Mouse (Mus musculus) kidney, embryonic 14.5 days (tissue): ENCODE results near the gene Psmd3. TPM values are rescaled to one million over a fixed set of nuclear protein-coding genes. Genes with fewer than 3 reads are reported as not detected.

ENCODE experiments used
- ATAC-seq: fragments of 200-750 bp; cut with Nextera tagmentation; 2 replicates; pipeline ENCODE4 v1.8.0; 2017; ENCODE audit warnings: moderate number of reproducible peaks, mild to moderate bottlenecking, moderate TSS enrichment, moderate library complexity; ENCODE audit not compliant: low FRiP score, low TSS enrichment
- H3K27ac ChIP-seq: fragments of 300-500 bp; sonication (generic); 2 replicates; pipeline ENCODE4 v1.5.1; 2014; ENCODE audit warnings: low read depth, mild to moderate bottlenecking, low read length, moderate library complexity, mixed read lengths
- H3K27me3 ChIP-seq: fragments of 300-500 bp; sonication (generic); 2 replicates; pipeline ENCODE4 v1.6.1; 2014; ENCODE audit warnings: mild to moderate bottlenecking, low read length; ENCODE audit not compliant: control insufficient read depth, insufficient read depth
- H3K36me3 ChIP-seq: fragments of 300-500 bp; sonication (generic); 2 replicates; pipeline ENCODE4 v1.6.1; 2014; ENCODE audit warnings: low read length, mixed read lengths; ENCODE audit not compliant: control insufficient read depth, insufficient read depth
- H3K4me1 ChIP-seq: fragments of 300-500 bp; sonication (generic); 2 replicates; pipeline ENCODE4 v1.6.1; 2014; ENCODE audit warnings: low read length, mixed read lengths; ENCODE audit not compliant: control insufficient read depth, insufficient read depth
- H3K4me2 ChIP-seq: fragments of 300-500 bp; sonication (generic); replicated peaks from 2 replicates; pipeline ENCODE4 v1.6.1; 2014; ENCODE audit warnings: low read depth, mild to moderate bottlenecking, low read length
- H3K4me3 ChIP-seq: fragments of 300-500 bp; sonication (generic); 2 replicates; pipeline ENCODE4 v1.5.1; 2014; ENCODE audit warnings: mild to moderate bottlenecking, low read length
- H3K9ac ChIP-seq: fragments of 300-500 bp; sonication (generic); 2 replicates; pipeline ENCODE4 v1.6.1; 2014; ENCODE audit warnings: low read depth, mild to moderate bottlenecking, low read length, moderate library complexity
- H3K9me3 ChIP-seq: fragments of 300-500 bp; sonication (generic); 2 replicates; pipeline ENCODE4 v1.6.1; 2016; ENCODE audit warnings: low read length; ENCODE audit not compliant: control insufficient read depth
- WGBS: fragments of 180-500 bp; shearing (Covaris S2); extraction: QIAGEN DNeasy Blood & Tissue Kit; methylation state at CpG from one replicate; pipeline ENCODE4 v1.1.7; 2014; 5-methylcytosine and 5-hydroxymethylcytosine counted together
- polyA plus RNA-seq: library from polyadenylated mRNA; unstranded; fragments of >200 nt; fragmentation: Nextera tagmentation; extraction: Ambion mirVana; gene quantifications from 2 replicates; pipeline ENCODE4 v1.2.1, GENCODE M21; 2014

The Psmd3 gene
- polyA plus RNA-seq, 1 experiment from 2014 or later = 187 TPM

- no peak overlapping the region for H3K4me2 ChIP-seq
- H3K4me3 ChIP-seq = no peak overlapping the region
- ATAC-seq = no peak
- no peaks in the 10 kb centered on the region for H3K9me3 ChIP-seq
- no peaks in the 10 kb centered on the region for H3K27me3 ChIP-seq
- no peak overlapping the region for H3K9ac ChIP-seq
- H3K36me3 ChIP-seq = peaks cover 14% of the 10 kb centered on the region
- no peaks in the 10 kb centered on the region; the same call in 1 of the 2 replicates for H3K4me1 ChIP-seq
- H3K27ac ChIP-seq = no peak overlapping the region
- 81% methylated on average over 2 of the region's 2 CpGs for WGBS
Measured at GRCm38 (mm10) chr11:98720756-98721155, 38.4 kb downstream of the Psmd3 start.

GRCm38 (mm10) chr11:98721458-98722226 lies 39.3 kb downstream of the Psmd3 start:
- 67% methylated on average over 24 of the region's 24 CpGs for WGBS

GRCm38 (mm10) chr11:98723098-98723497 lies 40.7 kb downstream of the Psmd3 start:
- no peak overlapping the region for H3K4me3 ChIP-seq
- no peak for ATAC-seq
- no peak overlapping the region for H3K4me2 ChIP-seq
- H3K4me1 ChIP-seq = no peaks in the 10 kb centered on the region
- H3K9ac ChIP-seq = no peak overlapping the region
- H3K27ac ChIP-seq = no peak overlapping the region
- no peaks in the 10 kb centered on the region for H3K9me3 ChIP-seq
- no peaks in the 10 kb centered on the region for H3K27me3 ChIP-seq
- peaks cover 21% of the 10 kb centered on the region for H3K36me3 ChIP-seq
- WGBS = 74% methylated on average over 7 of the region's 7 CpGs

More at GRCm38 (mm10) chr11:98721458-98722226, 39.3 kb downstream of the Psmd3 start:
- no peaks in the 10 kb centered on the region for H3K9me3 ChIP-seq
- ATAC-seq = 0 out of 2 replicates have a peak, but pooled peaks have one; percentile 8
- H3K4me1 ChIP-seq = no peaks in the 10 kb centered on the region
- no peak overlapping the region for H3K27ac ChIP-seq
- no peaks in the 10 kb centered on the region for H3K27me3 ChIP-seq
- no peak overlapping the region for H3K4me3 ChIP-seq
- H3K9ac ChIP-seq = no peak overlapping the region
- H3K4me2 ChIP-seq = no peak overlapping the region
- H3K36me3 ChIP-seq = peaks cover 14% of the 10 kb centered on the region

GRCm38 (mm10) chr11:98725926-98726506 lies 43.7 kb downstream of the Psmd3 start:
- Histone ChIP-seq H3K27me3 (no peaks in the 10 kb centered on the region), H3K4me3 (no peak overlapping the region), H3K27ac (no peak overlapping the region), H3K4me1 (peaks cover 4% of the 10 kb centered on the region; the same call in 1 of the 2 replicates), H3K9ac (no peak overlapping the region), H3K4me2 (no peak overlapping the region), H3K9me3 (no peaks in the 10 kb centered on the region), H3K36me3 (peaks cover 21% of the 10 kb centered on the region)
- ATAC-seq = no peak
- WGBS = 95% methylated on average over 15 of the region's 15 CpGs

- H3K9ac ChIP-seq = peak within 1 kb of the TSS; percentile 66
- H3K4me3 ChIP-seq = peak within 1 kb of the TSS; percentile 81
- no peaks in the 10 kb centered on the region for H3K27me3 ChIP-seq
- peaks cover 21% of the 10 kb centered on the region for H3K36me3 ChIP-seq
- H3K27ac ChIP-seq = peak within 1 kb of the TSS; percentile 55; the same call in 1 of the 2 replicates
- peaks cover 4% of the 10 kb centered on the region; the same call in 1 of the 2 replicates for H3K4me1 ChIP-seq
- peak within 1 kb of the TSS; percentile 85 for H3K4me2 ChIP-seq
- WGBS = under 1% methylated on average over 16 of the region's 16 CpGs
- peaks cover under 1% of the 10 kb centered on the region; the same call in 1 of the 2 replicates for H3K9me3 ChIP-seq
- peak; percentile 94 for ATAC-seq
Measured at GRCm38 (mm10) chr11:98729119-98729588, 46.8 kb downstream of the Psmd3 start, which contains the start of gene Med24. Gene Med24 (minus strand): TSS chr11:98729435.

GRCm38 (mm10) chr11:98730727-98731126 lies 48.4 kb downstream of the Psmd3 start:
- H3K36me3 ChIP-seq = peaks cover 10% of the 10 kb centered on the region; the same call in 1 of the 2 replicates
- peaks cover 3% of the 10 kb centered on the region; the same call in 1 of the 2 replicates for H3K9me3 ChIP-seq
- H3K4me2 ChIP-seq = no peak overlapping the region
- no peak overlapping the region for H3K9ac ChIP-seq
- no peak for ATAC-seq
- peaks cover 4% of the 10 kb centered on the region; the same call in 1 of the 2 replicates for H3K4me1 ChIP-seq
- H3K4me3 ChIP-seq = no peak overlapping the region
- H3K27ac ChIP-seq = no peak overlapping the region
- WGBS = 63% methylated on average over 4 of the region's 4 CpGs
- H3K27me3 ChIP-seq = no peaks in the 10 kb centered on the region

GRCm38 (mm10) chr11:98731134-98731533 lies 48.8 kb downstream of the Psmd3 start:
- Histone ChIP-seq H3K27me3 (no peaks in the 10 kb centered on the region), H3K4me2 (no peak overlapping the region), H3K9ac (no peak overlapping the region), H3K27ac (no peak overlapping the region), H3K4me1 (peaks cover 4% of the 10 kb centered on the region; the same call in 1 of the 2 replicates), H3K4me3 (no peak overlapping the region), H3K36me3 (peaks cover 6% of the 10 kb centered on the region; the same call in 1 of the 2 replicates), H3K9me3 (peaks cover 3% of the 10 kb centered on the region; the same call in 1 of the 2 replicates)
- no peak for ATAC-seq
- WGBS = 53% methylated on average over 5 of the region's 5 CpGs

GRCm38 (mm10) chr11:98734020-98734419 lies 51.7 kb downstream of the Psmd3 start:
- no peak overlapping the region for H3K4me3 ChIP-seq
- no peaks in the 10 kb centered on the region for H3K36me3 ChIP-seq
- no peaks in the 10 kb centered on the region for H3K4me1 ChIP-seq
- no peaks in the 10 kb centered on the region for H3K27me3 ChIP-seq
- no peak for ATAC-seq
- no peak overlapping the region for H3K27ac ChIP-seq
- H3K9ac ChIP-seq = no peak overlapping the region
- 78% methylated on average over 3 of the region's 3 CpGs for WGBS
- H3K4me2 ChIP-seq = no peak overlapping the region
- H3K9me3 ChIP-seq = peaks cover 3% of the 10 kb centered on the region; the same call in 1 of the 2 replicates
